Mouse (Mus musculus) cortical plate, adult 2 months (tissue): Measurements from ENCODE around the gene BC049762. TPM values are rescaled to one million over a fixed set of nuclear protein-coding genes. Genes with fewer than 3 reads are reported as not detected.

ENCODE experiments used
- H3K27ac ChIP-seq: fragments of 200-500 bp; 2 replicates; pipeline ENCODE4 v1.5.1; 2012; ENCODE audit warnings: low read length, control low read depth, inconsistent platforms; ENCODE audit not compliant: insufficient read depth
- H3K4me1 ChIP-seq: fragments of 200-500 bp; 2 replicates; pipeline ENCODE4 v1.6.1; 2011; ENCODE audit warnings: low read length; ENCODE audit not compliant: control insufficient read depth, insufficient read depth
- H3K4me3 ChIP-seq: fragments of 200-500 bp; 2 replicates; pipeline ENCODE4 v1.5.1; 2011; ENCODE audit warnings: mild to moderate bottlenecking, low read length, control low read depth; ENCODE audit not compliant: insufficient read depth
- CTCF ChIP-seq: fragments of 200-500 bp; IDR thresholded peaks from 2 replicates; pipeline ENCODE4 v1.5.1; 2011; ENCODE audit warnings: mild to moderate bottlenecking, control low read depth, low read length; ENCODE audit not compliant: insufficient read depth; ENCODE audit errors: extremely low read depth
- POLR2A ChIP-seq: fragments of 200-500 bp; IDR thresholded peaks from 2 replicates; pipeline ENCODE4 v1.6.1; 2011; ENCODE audit warnings: mild to moderate bottlenecking, low read length, control low read depth; ENCODE audit not compliant: insufficient read depth; ENCODE audit errors: extremely low read depth
- polyA plus RNA-seq: library from polyadenylated mRNA; depleted of rRNA; stranded (reverse); fragments of >200 nt; gene quantifications from 2 replicates; pipeline ENCODE4 v1.2.3, GENCODE M21; 2012; rRNA removed

The BC049762 gene
- 0.13 TPM in 1 of 2 replicates, not detected in the other for polyA plus RNA-seq

- peak within 1 kb of the TSS; percentile 62 for H3K4me3 ChIP-seq
- TF ChIP-seq POLR2A = peak; percentile 97
- TF ChIP-seq CTCF = no peak
- peaks cover 8% of the 10 kb centered on the region; the same call in 1 of the 2 replicates for H3K4me1 ChIP-seq
- peak within 1 kb of the TSS; percentile 93 for H3K27ac ChIP-seq
Observed at GRCm38 (mm10) chr11:51262342-51263285, at the start of gene BC049762. BC049762 (minus strand) TSS chr11:51263046.

- no peak for TF ChIP-seq POLR2A
- TF ChIP-seq CTCF = no peak
- Histone ChIP-seq H3K4me3 (no peak overlapping the region), H3K4me1 (no peaks in the 10 kb centered on the region), H3K27ac (no peak overlapping the region)
Observed at GRCm38 (mm10) chr11:51311846-51312245, 49.0 kb upstream of the BC049762 start.

GRCm38 (mm10) chr11:51308306-51308705 is 45.5 kb upstream of the BC049762 start:
- Histone ChIP-seq H3K27ac (no peak overlapping the region), H3K4me1 (peaks cover 2% of the 10 kb centered on the region; the same call in 1 of the 2 replicates), H3K4me3 (no peak overlapping the region)
- no peak for TF ChIP-seq CTCF
- TF ChIP-seq POLR2A = no peak

- no peak overlapping the region for H3K27ac ChIP-seq
- no peak for TF ChIP-seq CTCF
- no peak overlapping the region for H3K4me3 ChIP-seq
- H3K4me1 ChIP-seq = peaks cover 2% of the 10 kb centered on the region; the same call in 1 of the 2 replicates
Observed at GRCm38 (mm10) chr11:51303981-51304553, 41.2 kb upstream of the BC049762 start.

GRCm38 (mm10) chr11:51302396-51302795 is 39.5 kb upstream of the BC049762 start:
- H3K4me3 ChIP-seq = no peak overlapping the region
- H3K4me1 ChIP-seq = peaks cover 2% of the 10 kb centered on the region; the same call in 1 of the 2 replicates
- H3K27ac ChIP-seq = no peak overlapping the region
- TF ChIP-seq POLR2A (no peak), CTCF (no peak)

- no peak for TF ChIP-seq CTCF
- no peak for TF ChIP-seq POLR2A
- Histone ChIP-seq H3K27ac (no peak overlapping the region), H3K4me3 (no peak overlapping the region), H3K4me1 (peaks cover 2% of the 10 kb centered on the region; the same call in 1 of the 2 replicates)
Observed at GRCm38 (mm10) chr11:51298691-51299090, 35.8 kb upstream of the BC049762 start.

- H3K4me3 ChIP-seq = no peak overlapping the region
- peaks cover 2% of the 10 kb centered on the region; the same call in 1 of the 2 replicates for H3K4me1 ChIP-seq
- TF ChIP-seq POLR2A = no peak
- no peak for TF ChIP-seq CTCF
- no peak overlapping the region for H3K27ac ChIP-seq
Observed at GRCm38 (mm10) chr11:51295742-51296141, 32.9 kb upstream of the BC049762 start.

GRCm38 (mm10) chr11:51293956-51294530 is 31.2 kb upstream of the BC049762 start:
- H3K4me3 ChIP-seq = no peak overlapping the region
- peaks cover 2% of the 10 kb centered on the region; the same call in 1 of the 2 replicates for H3K4me1 ChIP-seq
- TF ChIP-seq CTCF (no peak), POLR2A (no peak)
- H3K27ac ChIP-seq = no peak overlapping the region

GRCm38 (mm10) chr11:51290066-51290955 is 27.5 kb upstream of the BC049762 start:
- Histone ChIP-seq H3K4me3 (peak overlapping the region; percentile 3; the same call in 1 of the 2 replicates), H3K27ac (no peak overlapping the region), H3K4me1 (peaks cover 2% of the 10 kb centered on the region; the same call in 1 of the 2 replicates)
- TF ChIP-seq CTCF = no peak
